Mouse (Mus musculus) small intestine, adult 2 months (tissue): ENCODE results near the gene Dse. TPM values are rescaled to one million over a fixed set of nuclear protein-coding genes. Genes with fewer than 3 reads are reported as not detected.

Experiments
- H3K27ac ChIP-seq: fragments of 200-500 bp; 2 replicates; pipeline ENCODE4 v1.5.1; 2012; ENCODE audit warnings: low read depth, low read length, control low read depth, inconsistent platforms; ENCODE audit not compliant: insufficient read depth
- H3K27me3 ChIP-seq: fragments of 200-500 bp; 2 replicates; pipeline ENCODE4 v1.6.1; 2012; ENCODE audit warnings: mild to moderate bottlenecking, moderate library complexity, low read length, inconsistent platforms; ENCODE audit not compliant: control insufficient read depth, insufficient read depth
- H3K36me3 ChIP-seq: fragments of 200-500 bp; 2 replicates; pipeline ENCODE4 v1.6.1; 2012; ENCODE audit warnings: mild to moderate bottlenecking, low read length, control low read depth, inconsistent platforms; ENCODE audit not compliant: control insufficient read depth, insufficient read depth
- H3K4me1 ChIP-seq: fragments of 200-500 bp; 2 replicates; pipeline ENCODE4 v1.6.1; 2012; ENCODE audit warnings: low read length, inconsistent platforms, mixed read lengths; ENCODE audit not compliant: control insufficient read depth, insufficient read depth, insufficient read length
- H3K4me3 ChIP-seq: fragments of 200-500 bp; 2 replicates; pipeline ENCODE4 v1.5.1; 2012; ENCODE audit warnings: low read depth, mild to moderate bottlenecking, control low read depth, inconsistent platforms, low read length, moderate library complexity
- CTCF ChIP-seq: fragments of 200-500 bp; IDR thresholded peaks from 2 replicates; pipeline ENCODE4 v1.5.1; 2012; ENCODE audit warnings: low read depth, mild to moderate bottlenecking, control low read depth, inconsistent platforms, low read length, moderate library complexity, mixed read lengths; ENCODE audit not compliant: insufficient replicate concordance, insufficient read length; ENCODE audit errors: extremely low read depth
- POLR2A ChIP-seq: fragments of 200-500 bp; IDR thresholded peaks from 2 replicates; pipeline ENCODE4 v1.6.1; 2012; ENCODE audit warnings: low read depth, mild to moderate bottlenecking, control low read depth, inconsistent platforms, low read length, moderate library complexity
- WGBS: fragments of 180-500 bp; shearing (Covaris S2); methylation state at CpG from one replicate; pipeline ENCODE4 v1.1.7; 2018; 5-methylcytosine and 5-hydroxymethylcytosine counted together
- polyA plus RNA-seq: library from polyadenylated mRNA; depleted of rRNA; stranded (reverse); fragments of >200 nt; gene quantifications from 2 replicates; pipeline ENCODE4 v1.2.3, GENCODE M21; 2012

The Dse gene
- polyA plus RNA-seq, 1 experiment, result 3.2 TPM

- no peaks in the 10 kb centered on the region for H3K36me3 ChIP-seq
- H3K27ac ChIP-seq, result no peak overlapping the region
- TF ChIP-seq CTCF (no peak), POLR2A (no peak)
- H3K27me3 ChIP-seq, result no peaks in the 10 kb centered on the region
- 51% methylated on average over 4 of the region's 4 CpGs for WGBS
- H3K4me3 ChIP-seq, result no peak overlapping the region
- no peaks in the 10 kb centered on the region for H3K4me1 ChIP-seq
Observed at GRCm38 (mm10) chr10:34185556-34185955, 22.0 kb downstream of the Dse start.

- H3K27me3 ChIP-seq, result no peaks in the 10 kb centered on the region
- no peak overlapping the region for H3K4me3 ChIP-seq
- 39% methylated on average over 1 of the region's 1 CpGs for WGBS
- TF ChIP-seq CTCF (no peak), POLR2A (no peak)
- H3K27ac ChIP-seq, result no peak overlapping the region
- no peaks in the 10 kb centered on the region for H3K4me1 ChIP-seq
- H3K36me3 ChIP-seq, result no peaks in the 10 kb centered on the region
Observed at GRCm38 (mm10) chr10:34184956-34185355, 22.6 kb downstream of the Dse start.

GRCm38 (mm10) chr10:34183731-34184130, 23.8 kb downstream of the Dse start:
- no peaks in the 10 kb centered on the region for H3K36me3 ChIP-seq
- no peaks in the 10 kb centered on the region for H3K4me1 ChIP-seq
- no peak overlapping the region for H3K27ac ChIP-seq
- WGBS, result 85% methylated on average over 7 of the region's 7 CpGs
- no peaks in the 10 kb centered on the region for H3K27me3 ChIP-seq
- H3K4me3 ChIP-seq, result no peak overlapping the region
- TF ChIP-seq CTCF (no peak), POLR2A (no peak)

- Histone ChIP-seq H3K4me1 (no peaks in the 10 kb centered on the region), H3K27ac (no peak overlapping the region), H3K4me3 (no peak overlapping the region), H3K36me3 (no peaks in the 10 kb centered on the region), H3K27me3 (no peaks in the 10 kb centered on the region)
- TF ChIP-seq POLR2A (no peak), CTCF (no peak)
- WGBS, result 63% methylated on average over 8 of the region's 8 CpGs
Observed at GRCm38 (mm10) chr10:34175870-34176606, 31.5 kb downstream of the Dse start.

- WGBS, result 71% methylated on average over 4 of the region's 4 CpGs
- Histone ChIP-seq H3K4me3 (no peak overlapping the region), H3K27me3 (no peaks in the 10 kb centered on the region), H3K4me1 (no peaks in the 10 kb centered on the region), H3K36me3 (no peaks in the 10 kb centered on the region), H3K27ac (no peak overlapping the region)
- TF ChIP-seq POLR2A (no peak), CTCF (no peak)
Observed at GRCm38 (mm10) chr10:34172663-34173282, 34.7 kb downstream of the Dse start.

GRCm38 (mm10) chr10:34171660-34172059, 35.9 kb downstream of the Dse start:
- Histone ChIP-seq H3K27me3 (no peaks in the 10 kb centered on the region), H3K27ac (no peak overlapping the region), H3K36me3 (no peaks in the 10 kb centered on the region), H3K4me1 (no peaks in the 10 kb centered on the region), H3K4me3 (no peak overlapping the region)
- TF ChIP-seq POLR2A (no peak), CTCF (no peak)
- WGBS, result 78% methylated on average over 4 of the region's 4 CpGs

- no peak overlapping the region for H3K4me3 ChIP-seq
- H3K27me3 ChIP-seq, result no peaks in the 10 kb centered on the region
- no peaks in the 10 kb centered on the region for H3K4me1 ChIP-seq
- H3K36me3 ChIP-seq, result no peaks in the 10 kb centered on the region
- no peak for TF ChIP-seq POLR2A
- no peak for TF ChIP-seq CTCF
- WGBS, result 91% methylated on average over 3 of the region's 3 CpGs
- H3K27ac ChIP-seq, result no peak overlapping the region
Observed at GRCm38 (mm10) chr10:34171191-34171590, 36.3 kb downstream of the Dse start.

GRCm38 (mm10) chr10:34166971-34167370, 40.5 kb downstream of the Dse start:
- Histone ChIP-seq H3K27ac (no peak overlapping the region), H3K4me3 (no peak overlapping the region), H3K36me3 (no peaks in the 10 kb centered on the region), H3K27me3 (no peaks in the 10 kb centered on the region), H3K4me1 (no peaks in the 10 kb centered on the region)
- WGBS, result 70% methylated on average over 2 of the region's 2 CpGs
- TF ChIP-seq POLR2A (no peak), CTCF (no peak)
